Mouse (Mus musculus) cerebellum, adult 18-20 months (tissue): ENCODE data around the gene Tmem269.

Experiments
- DNase-seq, 2 experiments: peaks; one replicate each; pipeline ENCODE4 v3.0.0; 2021

Gene Tmem269

GRCm38 (mm10) chr4:119180133-119180707 lies 37.8 kb downstream of the Tmem269 start:
- DNase-seq, result no peak

- DNase-seq, result no peak
These were observed 39.7 kb downstream of the Tmem269 start for GRCm38 (mm10) chr4:119178331-119178730.

- DNase-seq, result no peak
These were observed 40.3 kb downstream of the Tmem269 start for GRCm38 (mm10) chr4:119177702-119178101.

GRCm38 (mm10) chr4:119173851-119174453 lies 44.1 kb downstream of the Tmem269 start, which contains the start of gene Zfp691:
Zfp691 (minus strand) TSS chr4:119174195.
- peak; percentile 93 to 99 for DNase-seq

GRCm38 (mm10) chr4:119172919-119173650 lies 44.9 kb downstream of the Tmem269 start:
- DNase-seq, result peak in 1 of 2 experiments; percentile 39

GRCm38 (mm10) chr4:119167663-119168062 lies 50.4 kb downstream of the Tmem269 start:
- peak; percentile 84 to 88 for DNase-seq

- no peak for DNase-seq
These were observed 50.9 kb downstream of the Tmem269 start for GRCm38 (mm10) chr4:119167068-119167467.

- DNase-seq, result no peak
These were observed 52.1 kb downstream of the Tmem269 start for GRCm38 (mm10) chr4:119165916-119166315.

- DNase-seq, result no peak
These were observed 55.0 kb downstream of the Tmem269 start for GRCm38 (mm10) chr4:119162990-119163389.

GRCm38 (mm10) chr4:119161358-119161757 lies 56.7 kb downstream of the Tmem269 start:
- no peak for DNase-seq

GRCm38 (mm10) chr4:119157891-119158290 lies 60.1 kb downstream of the Tmem269 start:
- DNase-seq, result no peak

- DNase-seq, result peak; percentile 49 to 62
These were observed 60.8 kb downstream of the Tmem269 start for GRCm38 (mm10) chr4:119157186-119157585.
